Mouse (Mus musculus) hematopoietic stem cell, adult 5-6 weeks (primary cell): ENCODE data around the gene Gm9602. TPM values are rescaled to one million over a fixed set of nuclear protein-coding genes. Genes with fewer than 3 reads are reported as not detected.
"Not testable (repeated sequence)": the region's sequence is repeated elsewhere in the genome, so short reads cannot be mapped to it uniquely, and the experiment has no call there.

Source experiments
- ATAC-seq, 2 experiments: fragments of 125-278 bp in 1 of 2; replicated peaks in 1 of 2; 2 replicates each; pipeline ENCODE4 v1.8.0; 2016 to 2017; ENCODE audit warnings: inconsistent platforms in 2 of 2, mild to moderate bottlenecking in 2 of 2, moderate number of reproducible peaks in 2 of 2, low read depth in 1 of 2, moderate TSS enrichment in 1 of 2; ENCODE audit not compliant: low FRiP score in 2 of 2, poor library complexity in 2 of 2, severe bottlenecking in 2 of 2, insufficient read depth in 1 of 2, low TSS enrichment in 1 of 2
- total RNA-seq: library from RNA; stranded (forward); fragments of 172-1452, 232-1000 nt; gene quantifications from 2 replicates; pipeline ENCODE4 v1.2.3, GENCODE M21; 2017

Gm9602 gene
- total RNA-seq: not detected in 2 replicates

DNA sequence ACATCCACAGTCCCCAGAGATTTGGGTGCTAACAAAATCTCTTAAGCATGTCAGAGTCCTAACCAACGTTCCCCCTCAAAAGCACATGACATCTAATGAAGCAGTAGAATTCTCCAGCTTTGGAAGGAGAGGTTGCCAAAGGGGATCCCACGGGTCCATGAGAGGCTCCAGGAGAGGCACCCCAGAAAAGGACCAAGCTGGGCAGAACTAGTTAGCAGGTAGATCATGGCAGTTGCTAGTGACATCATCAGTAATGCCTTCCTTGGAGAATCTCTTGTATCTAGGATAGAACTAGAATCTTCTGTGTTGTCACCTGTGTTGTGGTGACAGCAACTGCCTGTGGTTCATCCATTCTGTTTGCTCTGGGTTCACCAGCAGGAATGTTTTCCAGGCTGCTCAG is at the start of gene Gm9602:
Gene Gm9602 (plus strand): TSS at position 301 of the 400 bp plus-strand sequence.
- ATAC-seq: not testable (repeated sequence)

DNA sequence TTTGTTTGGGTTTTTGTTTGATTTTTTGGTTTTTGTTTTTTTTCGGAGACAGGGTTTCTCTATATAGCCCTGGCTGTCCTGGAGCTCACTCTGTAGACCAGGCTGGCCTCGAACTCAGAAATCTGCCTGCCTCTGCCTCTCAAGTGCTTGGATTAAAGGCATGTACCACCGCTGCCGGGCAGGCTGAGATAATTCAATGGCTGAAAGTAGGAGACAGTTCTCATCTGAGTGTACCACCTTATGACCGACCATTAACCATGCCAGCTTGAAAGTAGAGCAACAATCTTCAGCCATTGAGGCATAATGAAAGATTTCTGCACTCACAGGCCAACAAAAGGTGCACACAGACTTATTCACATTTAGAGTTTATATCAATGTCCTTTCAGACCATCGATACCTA is 30.3 kb downstream of the Gm9602 start:
- ATAC-seq: not testable (repeated sequence)

DNA sequence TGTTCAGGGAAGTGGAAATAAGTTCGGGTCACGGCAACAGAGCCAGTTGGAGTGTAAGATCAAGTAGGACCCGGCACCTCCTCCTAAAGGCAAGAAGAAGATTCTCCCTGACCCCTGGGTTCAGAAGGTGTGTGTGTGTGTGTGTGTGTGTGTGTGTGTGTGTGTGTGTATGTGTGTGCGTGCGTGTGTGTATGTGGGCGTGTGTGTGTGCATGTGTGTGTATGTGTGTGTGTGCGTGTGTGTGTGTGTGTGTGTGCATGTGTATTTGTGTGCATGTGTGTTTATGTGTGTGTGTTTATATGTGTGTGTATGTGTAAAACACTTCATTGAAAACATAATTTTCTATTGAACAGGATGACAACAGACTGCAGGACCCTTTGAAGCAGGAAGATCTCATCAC is 45.8 kb downstream of the Gm9602 start:
- not testable (repeated sequence) for ATAC-seq

Other genes with a start within 250 kb of the Gm9602 start
- not detected in 2 replicates for gene Gm3047, start 220.9 kb upstream of the Gm9602 start, total RNA-seq
- not detected in 2 replicates for gene Gm8159, start 144.0 kb upstream of the Gm9602 start, total RNA-seq
- gene Gm3239, start 112.1 kb upstream of the Gm9602 start, total RNA-seq: not detected in 2 replicates
- not detected in 2 replicates for gene Gm7876, start 67.1 kb upstream of the Gm9602 start, total RNA-seq
- not detected in 2 replicates for gene Gm3252, start 49.6 kb upstream of the Gm9602 start, total RNA-seq
- not detected in 2 replicates for gene Gm3269, start 61.8 kb downstream of the Gm9602 start, total RNA-seq
- gene Gm3264, start 79.2 kb downstream of the Gm9602 start, total RNA-seq: not detected in 2 replicates
- not detected in 2 replicates for gene Gm3278, start 116.1 kb downstream of the Gm9602 start, total RNA-seq
- not detected in 2 replicates for gene Gm8297, start 207.6 kb downstream of the Gm9602 start, total RNA-seq
- gene Gm3298, start 239.6 kb downstream of the Gm9602 start, total RNA-seq: not detected in 2 replicates